Mouse (Mus musculus) lung, postnatal 0 days (tissue): Measurements from ENCODE around the gene Prkar1a. TPM values are rescaled to one million over a fixed set of nuclear protein-coding genes. Genes with fewer than 3 reads are reported as not detected.
A peak's percentile ranks its signal among the peaks of the same experiment; 100 is the strongest.

Experiments
- ATAC-seq: fragments of 200-750 bp; cut with Nextera tagmentation; 2 replicates; pipeline ENCODE4 v1.8.0; 2017; ENCODE audit warnings: moderate library complexity
- DNase-seq: peaks from one replicate; pipeline ENCODE4 v3.0.0-alpha.2; 2016; ENCODE audit warnings: low spot score
- H3K27ac ChIP-seq: fragments of 300-500 bp; sonication (generic); 2 replicates; pipeline ENCODE4 v1.5.1; 2014; ENCODE audit warnings: antibody characterized with exemption, mild to moderate bottlenecking, low read length, mixed read lengths
- H3K27me3 ChIP-seq: fragments of 300-500 bp; sonication (generic); replicated peaks from 2 replicates; pipeline ENCODE4 v1.6.1; 2014; ENCODE audit warnings: low read length, mixed read lengths; ENCODE audit not compliant: insufficient read depth
- H3K36me3 ChIP-seq: fragments of 300-500 bp; sonication (generic); 2 replicates; pipeline ENCODE4 v1.6.1; 2014; ENCODE audit warnings: low read length, mixed read lengths; ENCODE audit not compliant: insufficient read depth
- H3K4me1 ChIP-seq: fragments of 300-500 bp; sonication (generic); 2 replicates; pipeline ENCODE4 v1.6.1; 2014; ENCODE audit warnings: antibody characterized with exemption, low read depth, low read length, mixed read lengths; ENCODE audit not compliant: insufficient read depth
- H3K4me2 ChIP-seq: fragments of 300-500 bp; sonication (generic); replicated peaks from 2 replicates; pipeline ENCODE4 v1.6.1; 2014; ENCODE audit warnings: low read depth, mild to moderate bottlenecking, low read length, moderate library complexity, mixed read lengths
- H3K4me3 ChIP-seq: fragments of 300-500 bp; sonication (generic); 2 replicates; pipeline ENCODE4 v1.5.1; 2014; ENCODE audit warnings: low read depth, low read length
- H3K9ac ChIP-seq: fragments of 300-500 bp; sonication (generic); replicated peaks from 2 replicates; pipeline ENCODE4 v1.6.1; 2014; ENCODE audit warnings: low read depth, mild to moderate bottlenecking
- H3K9me3 ChIP-seq: fragments of 300-500 bp; sonication (generic); 2 replicates; pipeline ENCODE4 v1.6.1; 2016; ENCODE audit warnings: low read length, mixed read lengths
- CTCF ChIP-seq: IDR thresholded peaks from 2 replicates; pipeline ENCODE4 v1.5.1; 2016; ENCODE audit warnings: antibody characterized with exemption, mild to moderate bottlenecking
- EP300 ChIP-seq: IDR thresholded peaks from 2 replicates; pipeline ENCODE4 v1.6.1; 2016; ENCODE audit warnings: antibody characterized with exemption, mild to moderate bottlenecking, control low read depth
- WGBS: fragments of 180-500 bp; shearing (Covaris S2); extraction: QIAGEN DNeasy Blood & Tissue Kit; methylation state at CpG from one replicate; pipeline ENCODE4 v1.1.7; 2014; 5-methylcytosine and 5-hydroxymethylcytosine counted together
- polyA plus RNA-seq: library from polyadenylated mRNA; unstranded; fragments of >200 nt; fragmentation: Nextera tagmentation; extraction: Ambion mirVana; gene quantifications from 2 replicates; pipeline ENCODE4 v1.2.1, GENCODE M21; 2015

The Prkar1a gene
- polyA plus RNA-seq, 1 experiment from 2014 or later, result 305 TPM

GRCm38 (mm10) chr11:109620356-109620755, 28.8 kb upstream of the Prkar1a start:
- Histone ChIP-seq H3K9ac (no peak overlapping the region), H3K9me3 (no peaks in the 10 kb centered on the region), H3K4me3 (no peak overlapping the region), H3K4me2 (no peak overlapping the region), H3K27ac (no peak overlapping the region), H3K27me3 (no peaks in the 10 kb centered on the region), H3K36me3 (no peaks in the 10 kb centered on the region), H3K4me1 (peaks cover 6% of the 10 kb centered on the region; the same call in 1 of the 2 replicates)
- whole genome bisulfite sequencing, result 82% methylated on average over 6 of the region's 6 CpGs
- no peak for ATAC-seq
- no peak for DNase-seq
- no peak for TF ChIP-seq CTCF
- TF ChIP-seq EP300, result no peak

GRCm38 (mm10) chr11:109621183-109621582, 28.0 kb upstream of the Prkar1a start:
- DNase-seq, result peak; percentile 71
- Histone ChIP-seq H3K36me3 (no peaks in the 10 kb centered on the region), H3K9ac (no peak overlapping the region), H3K4me3 (no peak overlapping the region), H3K27me3 (no peaks in the 10 kb centered on the region), H3K9me3 (no peaks in the 10 kb centered on the region), H3K4me1 (peaks cover 6% of the 10 kb centered on the region; the same call in 1 of the 2 replicates), H3K27ac (no peak overlapping the region), H3K4me2 (no peak overlapping the region)
- no peak for TF ChIP-seq EP300
- TF ChIP-seq CTCF, result peak; percentile 88
- WGBS, result 10% methylated on average over 2 of the region's 2 CpGs
- ATAC-seq, result no peak

- H3K4me1 ChIP-seq, result peaks cover 6% of the 10 kb centered on the region; the same call in 1 of the 2 replicates
- peak overlapping the region; percentile 20; the same call in 1 of the 2 replicates for H3K9ac ChIP-seq
- H3K27me3 ChIP-seq, result no peaks in the 10 kb centered on the region
- no peak for TF ChIP-seq CTCF
- TF ChIP-seq EP300, result peak; percentile 62; the same call in 1 of the 2 replicates
- peak overlapping the region; percentile 45 for H3K4me2 ChIP-seq
- 0 out of 2 replicates have a peak overlapping the region, but pooled peaks have one; percentile 2 for H3K4me3 ChIP-seq
- H3K9me3 ChIP-seq, result no peaks in the 10 kb centered on the region
- H3K27ac ChIP-seq, result 0 out of 2 replicates have a peak overlapping the region, but pooled peaks have one; percentile 27
- peak; percentile 78 for ATAC-seq
- 3% methylated on average over 15 of the region's 15 CpGs for WGBS
- peak; percentile 61 for DNase-seq
- no peaks in the 10 kb centered on the region for H3K36me3 ChIP-seq
Measured at GRCm38 (mm10) chr11:109622518-109623037, 26.6 kb upstream of the Prkar1a start.

GRCm38 (mm10) chr11:109623238-109623637, 26.0 kb upstream of the Prkar1a start:
- Histone ChIP-seq H3K9ac (no peak overlapping the region), H3K9me3 (no peaks in the 10 kb centered on the region), H3K4me1 (peaks cover 6% of the 10 kb centered on the region; the same call in 1 of the 2 replicates), H3K4me2 (peak overlapping the region; percentile 45; the same call in 1 of the 2 replicates), H3K36me3 (no peaks in the 10 kb centered on the region), H3K27ac (no peak overlapping the region), H3K27me3 (no peaks in the 10 kb centered on the region), H3K4me3 (no peak overlapping the region)
- no peak for TF ChIP-seq EP300
- peak; percentile 32 for DNase-seq
- peak; percentile 31; the same call in 1 of the 2 replicates for ATAC-seq
- WGBS, result 61% methylated on average over 7 of the region's 7 CpGs

DNA sequence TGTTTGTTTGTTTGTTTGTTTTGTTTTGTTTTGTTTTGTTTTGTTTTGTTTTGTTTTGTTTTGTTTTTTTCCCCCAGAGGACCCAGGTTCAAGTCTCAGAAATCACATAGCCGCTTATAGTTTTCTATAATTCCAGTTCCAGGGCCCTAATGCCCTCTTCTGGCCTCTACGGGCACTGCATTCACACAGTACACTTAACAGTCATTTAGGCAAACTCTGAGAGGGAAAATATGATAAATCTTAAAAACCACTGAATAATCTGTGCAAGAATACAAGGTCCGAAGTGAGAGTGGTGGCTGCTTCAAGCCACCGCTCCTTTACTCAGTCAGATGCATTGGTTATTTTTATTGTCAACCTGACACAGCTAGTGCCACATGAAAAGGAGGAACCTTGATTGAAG, 21.6 kb upstream of the Prkar1a start:
- WGBS, result 87% methylated on average over 4 of the region's 4 CpGs
- H3K27ac ChIP-seq, result no peak overlapping the region
- TF ChIP-seq CTCF (peak; percentile 65), EP300 (no peak)
- H3K4me2 ChIP-seq, result no peak overlapping the region
- H3K36me3 ChIP-seq, result no peaks in the 10 kb centered on the region
- H3K4me3 ChIP-seq, result no peak overlapping the region
- no peak overlapping the region for H3K9ac ChIP-seq
- DNase-seq (no peak), ATAC-seq (no peak)
- H3K4me1 ChIP-seq, result peaks cover 2% of the 10 kb centered on the region; the same call in 1 of the 2 replicates
- no peaks in the 10 kb centered on the region for H3K9me3 ChIP-seq
- H3K27me3 ChIP-seq, result no peaks in the 10 kb centered on the region

GRCm38 (mm10) chr11:109628099-109628498, 21.1 kb upstream of the Prkar1a start:
- DNase-seq (no peak), ATAC-seq (no peak)
- WGBS, result 86% methylated on average over 3 of the region's 3 CpGs
- no peak for TF ChIP-seq CTCF
- no peak for TF ChIP-seq EP300
- Histone ChIP-seq H3K4me2 (no peak overlapping the region), H3K9me3 (no peaks in the 10 kb centered on the region), H3K27me3 (no peaks in the 10 kb centered on the region), H3K9ac (no peak overlapping the region), H3K36me3 (no peaks in the 10 kb centered on the region), H3K27ac (no peak overlapping the region), H3K4me3 (no peak overlapping the region), H3K4me1 (no peaks in the 10 kb centered on the region)
